Mouse (Mus musculus): Measurements from ENCODE around the gene Atg2b.

DNA sequence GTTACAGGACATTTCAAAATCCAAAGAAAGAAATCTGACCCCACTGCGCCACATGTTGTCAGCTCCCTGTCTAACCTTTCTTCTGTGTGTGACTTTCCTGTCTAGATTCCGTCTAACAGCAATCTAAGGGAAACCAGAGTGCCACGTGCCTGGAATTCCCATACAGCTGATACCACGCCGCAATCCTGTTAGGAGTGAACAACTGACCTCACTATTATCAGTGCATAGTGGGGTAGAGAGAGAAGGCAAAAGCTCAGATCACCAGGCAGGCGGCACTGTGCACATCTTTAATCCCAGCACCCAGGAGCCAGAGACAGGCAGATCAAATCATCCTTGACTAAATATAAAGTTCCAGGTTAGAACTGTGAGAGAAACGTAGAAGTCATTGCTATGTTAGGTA lies 29.2 kb downstream of the Atg2b start:
- no peak for TF ChIP-seq EP300 (IDR thresholded peaks at IDR 0.05; ENCODE audit: insufficient read depth, low read depth, low read length)
- TF ChIP-seq POLR2A (IDR thresholded peaks at IDR 0.05; ENCODE audit: insufficient read depth, low read length), result no peak
- no peak for TF ChIP-seq CTCF (IDR thresholded peaks at IDR 0.05; ENCODE audit: low read depth, low read length)
